Mouse (Mus musculus) urinary bladder, postnatal 4 days (tissue): ENCODE measurements around the gene Fam20a.

ENCODE experiments used
- DNase-seq, 2 experiments: peaks; one replicate each; pipeline ENCODE4 v3.0.0; 2021 to 2022; ENCODE audit warnings: low spot score in 2 of 2

Fam20a gene

DNA sequence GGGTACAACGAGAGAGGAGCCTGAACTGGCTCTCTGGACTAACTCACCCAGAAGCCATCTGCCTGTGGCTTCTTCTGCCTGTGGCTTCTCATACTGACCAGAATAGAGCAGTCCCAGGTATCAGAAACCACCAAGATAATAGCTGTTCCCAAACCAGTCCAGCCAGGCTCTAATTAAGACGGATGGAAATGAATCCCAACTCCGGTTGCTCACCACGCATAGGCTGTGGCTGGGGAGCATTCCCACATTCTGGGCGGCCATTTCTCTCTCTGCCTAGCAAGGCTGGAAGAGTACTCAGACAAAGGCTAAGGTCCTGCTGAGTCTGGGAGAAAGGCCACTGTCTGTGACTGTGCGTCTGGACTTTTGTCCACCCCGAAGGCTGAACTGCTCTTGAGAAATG, 5.1 kb downstream of the Fam20a start:
- DNase-seq: no peak

DNA sequence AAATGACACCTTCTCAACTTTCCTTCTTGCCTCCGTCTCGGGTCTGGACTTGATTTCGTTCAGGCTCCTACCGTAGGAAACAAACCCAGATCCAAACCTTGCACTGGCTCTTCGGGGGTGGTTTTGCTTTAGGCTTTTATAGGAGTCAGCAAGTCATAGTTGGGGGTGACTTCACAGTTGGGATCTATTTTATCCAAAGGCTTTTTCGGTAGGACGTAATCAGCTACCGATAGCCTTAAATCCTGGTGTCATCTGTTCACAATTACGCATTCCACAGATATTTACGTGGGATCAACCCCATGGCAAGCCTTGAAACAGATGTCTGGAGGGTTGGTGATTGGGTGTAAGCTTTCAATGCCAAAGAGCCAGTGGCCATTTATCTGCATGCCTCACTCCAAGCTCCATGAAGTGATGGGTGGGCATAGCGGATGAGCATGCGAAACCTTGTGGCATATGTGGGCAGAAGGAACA, 6.7 kb downstream of the Fam20a start:
- no peak for DNase-seq

- DNase-seq: no peak
Measured at GRCm38 (mm10) chr11:109714341-109715247, 7.5 kb downstream of the Fam20a start.

DNA sequence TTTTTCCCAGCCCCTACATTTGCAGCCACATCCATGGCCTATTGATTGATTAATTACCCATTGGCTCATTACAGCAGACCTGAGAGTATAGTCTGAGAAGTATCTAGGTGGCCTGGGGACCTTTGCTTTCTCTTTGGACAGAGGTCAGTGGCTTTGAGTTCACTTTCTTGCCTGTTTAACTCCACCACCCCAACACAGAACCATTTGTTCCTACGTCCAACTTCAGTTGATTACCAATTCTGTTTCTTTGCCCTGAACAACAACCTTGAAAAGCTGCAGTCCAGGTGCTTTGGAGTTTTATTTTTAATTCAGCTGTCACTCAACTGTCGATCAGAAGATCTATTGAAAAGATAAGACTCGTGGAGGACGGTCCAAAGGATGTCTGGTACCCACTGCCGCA, 12.6 kb downstream of the Fam20a start:
- DNase-seq: no peak

DNA sequence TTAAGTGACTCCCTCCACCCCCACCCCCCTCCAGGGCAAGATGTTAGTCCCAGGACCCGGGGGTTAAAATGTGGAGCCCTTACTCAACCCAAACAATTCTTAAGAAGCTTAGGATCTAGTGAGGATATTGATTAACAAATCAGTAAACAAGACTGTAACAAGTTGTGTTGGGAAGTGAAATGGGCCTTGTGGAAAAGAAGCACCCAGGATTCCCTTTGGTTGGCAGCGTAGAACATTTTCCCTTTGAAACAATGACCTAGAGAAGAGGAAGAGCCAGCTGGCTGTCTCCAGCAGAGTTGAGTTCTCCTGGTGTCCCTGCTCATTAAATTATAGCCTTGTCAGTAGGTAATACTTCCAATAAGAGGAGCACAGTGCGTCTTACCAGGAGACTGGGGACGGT, 13.3 kb downstream of the Fam20a start:
- DNase-seq: no peak

GRCm38 (mm10) chr11:109707442-109707841, 14.6 kb downstream of the Fam20a start:
- DNase-seq: no peak

- DNase-seq: no peak
Measured at GRCm38 (mm10) chr11:109706586-109706985, 15.5 kb downstream of the Fam20a start.

DNA sequence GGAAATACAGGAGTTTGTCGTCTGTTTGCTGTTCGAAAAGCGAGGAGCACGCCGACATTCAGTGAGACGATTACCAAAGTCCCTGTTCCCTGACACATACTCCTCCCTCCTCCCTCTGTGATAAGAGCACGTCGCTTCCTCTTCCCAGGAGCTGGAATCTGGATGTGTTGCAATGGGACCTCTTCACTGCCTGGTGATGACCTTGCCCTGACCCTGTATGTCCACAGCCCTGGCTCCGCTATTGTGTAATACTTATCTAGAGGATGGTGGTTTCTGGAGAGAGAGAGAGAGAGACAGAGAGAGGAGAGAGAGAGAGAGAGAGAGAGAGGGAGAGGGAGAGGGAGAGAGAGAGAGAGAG, 16.0 kb downstream of the Fam20a start:
- no peak for DNase-seq

DNA sequence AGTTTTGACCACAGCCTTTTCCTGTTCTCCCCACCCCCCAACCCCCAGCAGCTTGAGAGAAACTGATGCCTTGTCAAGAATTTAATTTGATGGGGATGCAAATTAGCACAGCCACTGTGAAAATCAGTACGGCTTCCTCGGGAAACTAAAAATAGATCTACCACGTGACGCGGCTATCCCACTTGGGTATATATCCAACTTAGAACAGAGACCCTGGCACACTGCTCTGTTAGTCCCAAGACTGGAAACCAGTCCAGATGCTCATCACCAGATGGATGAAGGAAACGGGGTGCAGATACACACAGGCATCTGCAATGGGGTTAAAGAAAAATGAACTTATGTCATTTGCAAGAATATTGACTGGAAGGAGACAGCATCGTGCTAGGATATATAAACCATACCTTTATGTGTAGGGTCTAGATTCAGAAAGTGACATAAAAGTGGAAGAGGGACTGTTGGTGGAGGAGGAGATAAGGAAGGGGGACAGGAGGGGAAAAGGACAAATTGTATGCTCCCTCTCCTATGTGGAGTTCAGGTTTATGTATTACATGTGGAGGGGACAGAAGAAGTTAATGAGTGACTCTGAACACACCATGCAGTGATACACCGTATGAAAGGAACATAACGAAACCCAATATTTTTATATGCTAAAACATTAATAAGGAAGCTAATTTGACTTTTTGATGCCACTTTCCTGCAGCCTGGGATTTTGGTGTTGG, 16.6 kb downstream of the Fam20a start:
- DNase-seq: no peak

- no peak for DNase-seq
Measured at GRCm38 (mm10) chr11:109704311-109705205, 17.5 kb downstream of the Fam20a start.

DNA sequence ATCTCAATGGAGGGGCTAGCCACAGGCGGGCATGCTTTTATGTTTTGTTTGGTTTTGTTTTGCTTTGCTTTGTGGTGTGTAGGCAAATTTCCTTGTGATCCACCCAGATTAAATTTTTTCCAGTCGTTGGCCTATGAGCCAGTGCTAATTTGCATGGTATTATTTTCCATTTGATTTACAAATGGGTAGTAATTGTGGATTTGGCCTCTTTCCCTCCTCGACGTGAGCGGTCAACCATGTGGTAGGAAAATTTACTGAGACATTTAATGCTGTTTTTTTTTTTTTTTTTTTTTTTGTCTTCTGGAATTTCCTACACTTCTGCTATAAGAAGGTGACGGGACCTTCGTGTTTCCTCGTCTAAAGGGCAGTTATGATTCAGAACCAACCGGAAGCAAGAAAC, 18.2 kb downstream of the Fam20a start:
- DNase-seq: no peak

DNA sequence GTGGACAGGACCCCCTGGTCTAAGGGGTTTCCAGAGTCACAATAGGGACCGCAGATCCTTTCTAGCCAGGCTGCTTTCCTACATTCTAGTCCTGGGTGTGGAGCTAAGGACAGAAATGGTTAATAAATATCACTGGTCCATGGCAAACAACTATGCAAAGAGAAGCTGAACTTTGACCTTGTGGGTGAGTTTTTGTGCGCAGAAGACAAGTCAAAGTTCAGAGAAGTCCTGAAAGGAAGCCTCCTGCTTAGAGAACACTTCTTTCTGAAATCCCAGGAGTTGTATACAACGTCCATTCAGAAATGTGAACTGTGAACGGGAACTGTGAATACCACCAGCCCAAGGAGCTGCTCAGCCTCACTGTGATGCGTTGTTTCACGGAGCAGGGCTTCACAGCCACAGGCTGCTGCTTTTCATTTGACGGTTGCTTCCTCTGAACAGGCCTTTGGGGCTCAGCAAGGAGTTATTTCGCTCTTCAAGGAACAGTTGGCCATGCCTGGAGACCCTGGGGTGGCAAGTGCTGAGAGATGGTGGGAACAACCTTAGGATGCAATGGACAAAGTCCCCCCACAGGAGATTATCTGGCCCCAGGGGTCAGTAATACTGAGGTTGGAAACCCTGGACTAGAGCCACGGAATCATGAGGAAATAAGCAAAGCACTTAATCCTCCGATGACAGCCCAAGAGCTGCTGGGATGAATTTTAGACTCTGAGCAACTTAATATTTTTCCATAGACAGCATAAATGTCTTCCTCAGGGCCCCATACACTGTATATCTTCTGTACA, 19.9 kb downstream of the Fam20a start:
- DNase-seq: no peak

DNA sequence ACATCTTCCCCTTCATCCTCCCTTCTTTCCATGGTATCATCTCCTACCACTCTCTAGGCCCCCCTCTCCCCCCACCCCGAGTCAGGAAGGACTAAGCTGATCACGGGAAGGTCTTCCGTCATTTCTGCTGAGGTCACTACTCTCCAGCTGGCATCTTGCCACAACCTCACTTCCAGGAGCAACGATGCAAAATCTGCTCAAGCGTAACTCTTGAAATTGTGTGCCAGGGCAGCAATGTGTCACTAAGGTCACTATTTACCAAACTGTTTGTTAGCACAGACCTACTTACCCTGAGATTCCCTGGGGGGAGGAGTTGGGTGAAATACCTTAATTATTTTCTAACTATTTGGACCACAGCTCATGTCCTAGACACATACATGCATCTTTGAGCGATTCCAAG, 21.3 kb downstream of the Fam20a start:
- DNase-seq: no peak

- no peak for DNase-seq
Measured at GRCm38 (mm10) chr11:109699784-109700183, 22.3 kb downstream of the Fam20a start.

GRCm38 (mm10) chr11:109698740-109699139, 23.3 kb downstream of the Fam20a start:
- no peak for DNase-seq

- no peak for DNase-seq
Measured at GRCm38 (mm10) chr11:109697089-109697643, 24.9 kb downstream of the Fam20a start.

- DNase-seq: no peak
Measured at GRCm38 (mm10) chr11:109696519-109696918, 25.6 kb downstream of the Fam20a start.

DNA sequence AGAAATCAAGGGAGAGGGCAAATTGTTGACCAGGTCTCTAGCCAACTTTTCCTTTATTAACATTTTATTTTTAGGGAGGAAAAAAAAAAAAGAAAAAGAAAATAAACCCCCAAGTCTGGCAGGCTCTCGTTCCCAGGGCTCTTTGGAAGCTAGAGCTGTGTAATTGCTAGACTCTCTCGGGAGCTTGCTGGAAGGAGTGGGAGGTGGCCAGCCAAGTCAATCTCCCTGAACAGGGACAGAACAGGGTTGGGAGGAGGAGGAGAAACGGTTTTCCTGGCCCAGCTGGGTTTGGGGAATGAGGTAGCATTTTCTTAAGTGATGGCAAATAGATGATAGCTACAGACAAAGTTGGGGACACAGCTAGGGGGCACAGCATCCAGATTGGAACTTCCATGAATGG, 29.3 kb downstream of the Fam20a start:
- DNase-seq: no peak

GRCm38 (mm10) chr11:109689539-109689938, 32.5 kb downstream of the Fam20a start:
- DNase-seq: no peak

GRCm38 (mm10) chr11:109682221-109682620, 39.9 kb downstream of the Fam20a start:
- DNase-seq: no peak

GRCm38 (mm10) chr11:109681556-109681955, 40.5 kb downstream of the Fam20a start:
- no peak for DNase-seq
